Mouse (Mus musculus) left cerebral cortex, adult 8-10 months (tissue): ENCODE results near the gene Adam33. TPM values are rescaled to one million over a fixed set of nuclear protein-coding genes. Genes with fewer than 3 reads are reported as not detected.
"Not testable (repeated sequence)": the region's sequence is repeated elsewhere in the genome, so short reads cannot be mapped to it uniquely, and the experiment has no call there.

Source experiments
- DNase-seq, 2 experiments: peaks; one replicate each; pipeline ENCODE4 v3.0.0; 2022; ENCODE audit warnings: low spot score in 2 of 2
- total RNA-seq, 4 experiments: library from RNA; stranded (reverse); gene quantifications; 2 replicates each; pipeline ENCODE4 v1.2.4; 2022

Adam33 gene
- total RNA-seq, 4 experiments from 2014 or later: 7.0 to 9.8 (median 9.0) TPM

DNA sequence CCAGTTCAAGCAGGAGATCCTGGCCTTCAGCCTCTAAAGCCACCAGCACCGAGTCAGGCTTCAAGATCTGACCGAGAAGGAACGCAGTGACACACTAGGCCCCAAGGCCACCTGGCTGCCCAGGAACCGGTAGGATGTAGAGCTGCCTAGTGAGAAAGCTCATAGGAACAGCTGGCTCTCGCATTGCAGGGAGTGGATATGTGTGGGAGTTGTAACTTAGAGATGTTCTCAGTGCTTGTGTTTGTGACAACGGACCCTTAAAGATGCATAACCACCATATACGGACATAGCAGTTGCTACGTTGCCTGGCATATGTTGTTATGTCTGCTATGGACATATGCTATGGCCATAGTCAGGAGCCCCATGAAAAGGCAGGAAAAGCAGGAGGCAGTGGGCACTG, 4.9 kb downstream of the Adam33 start:
- peak in 1 of 2 experiments; percentile 41 for DNase-seq

DNA sequence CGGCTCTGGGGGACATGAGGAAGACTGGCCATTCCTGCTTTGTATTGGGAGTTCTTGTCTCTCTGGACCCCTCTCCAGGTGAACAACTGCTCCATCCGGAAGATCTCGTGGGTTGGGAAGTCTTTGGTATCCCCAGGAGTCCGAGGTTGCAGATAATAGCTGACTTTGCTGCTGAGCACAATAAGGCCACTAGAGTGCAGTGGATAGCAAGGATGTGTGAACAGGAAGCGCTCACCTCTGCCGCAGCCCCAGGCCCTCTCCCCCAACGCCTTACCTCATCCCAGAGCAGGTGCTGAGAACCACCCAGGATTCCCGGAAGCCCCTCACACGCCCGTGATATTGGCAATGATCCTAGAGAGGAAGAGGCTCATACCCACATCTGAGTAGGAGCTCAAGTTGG, 7.4 kb downstream of the Adam33 start:
- DNase-seq: no peak

DNA sequence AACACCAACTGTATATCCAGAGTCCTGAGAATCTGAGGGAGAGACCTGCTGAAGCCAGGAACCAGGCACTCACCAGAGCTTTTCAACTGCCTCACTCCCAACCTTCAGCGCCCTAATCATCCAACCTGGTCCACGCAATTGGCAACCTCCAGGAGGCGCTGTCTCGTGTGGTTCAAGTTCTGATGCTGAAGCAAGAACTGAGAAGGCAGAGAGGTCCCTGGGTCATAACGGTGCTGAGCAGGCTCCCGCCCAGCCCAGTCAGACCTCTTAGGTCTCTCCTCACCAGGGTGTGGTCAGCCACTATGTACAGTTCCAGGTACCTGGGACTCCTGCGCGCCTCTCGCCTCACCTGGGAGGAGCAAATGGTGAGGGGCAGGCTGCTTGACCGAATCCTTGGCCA, 8.0 kb downstream of the Adam33 start:
- no peak for DNase-seq

DNA sequence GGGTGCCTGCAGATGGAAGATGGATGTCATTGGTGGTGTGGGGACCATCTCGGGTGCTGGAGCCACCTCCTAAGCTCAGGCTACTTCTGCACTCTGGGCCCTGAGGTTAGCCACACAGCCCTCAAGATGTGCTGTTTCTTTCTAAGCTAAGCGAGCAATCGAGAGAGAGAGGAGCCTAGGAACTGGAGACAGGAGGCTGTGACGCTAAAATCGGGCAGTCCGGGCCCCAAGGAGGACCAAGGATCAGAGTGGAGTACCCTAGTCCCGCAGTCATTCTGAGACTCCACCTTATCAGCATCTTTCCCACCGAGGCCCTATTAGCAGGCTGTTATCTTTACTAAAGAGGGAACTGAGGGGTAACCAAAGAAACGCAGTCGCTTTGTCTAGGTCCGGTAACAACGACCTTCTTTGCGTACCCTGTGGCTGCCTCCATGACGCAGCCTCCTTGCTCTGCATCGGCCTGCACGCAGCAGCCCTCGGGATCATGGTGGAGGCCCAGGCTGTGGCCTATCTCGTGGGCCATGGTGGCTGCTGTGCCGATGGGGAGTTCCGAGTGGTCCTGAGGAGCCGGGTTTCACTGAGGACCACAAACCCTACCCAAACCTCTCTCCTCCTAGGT, 8.9 kb downstream of the Adam33 start:
- no peak for DNase-seq

DNA sequence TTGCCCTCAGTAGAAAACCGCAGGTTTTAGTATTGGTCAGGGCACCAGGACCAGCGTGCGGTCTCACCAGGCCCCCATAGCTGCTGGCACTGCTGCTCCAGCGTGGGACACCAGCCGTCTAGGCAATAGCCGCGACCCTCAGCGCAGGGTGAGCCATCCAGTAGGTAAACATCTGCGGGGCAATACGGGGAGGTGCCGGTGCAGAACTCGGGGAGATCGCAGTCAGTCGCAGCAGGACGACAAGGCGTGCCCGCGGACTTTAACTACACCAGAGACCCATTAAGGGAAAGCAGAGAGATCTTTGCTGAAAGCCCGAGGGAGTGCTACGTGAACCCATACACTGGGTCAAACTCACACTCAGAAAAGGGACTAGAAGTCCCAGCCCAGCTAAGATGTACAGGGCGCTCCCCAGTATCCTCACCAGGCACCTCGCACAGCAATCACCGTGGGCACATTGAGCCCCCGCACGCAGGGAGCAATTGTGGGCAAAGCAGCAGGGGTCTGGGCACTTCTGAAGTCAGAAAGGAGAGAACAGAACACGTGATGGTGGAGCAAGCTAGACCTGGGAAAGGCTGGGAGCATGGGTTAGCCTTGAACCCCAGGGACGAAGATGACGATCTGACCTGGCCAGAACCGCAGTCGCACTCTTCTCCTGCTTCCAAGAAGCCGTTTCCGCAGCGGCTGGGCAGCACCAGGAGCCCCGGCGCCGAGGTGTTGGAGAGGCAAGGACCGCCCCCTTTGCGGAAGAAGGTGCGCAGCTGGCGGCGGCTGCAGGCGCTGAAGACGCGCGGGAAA, 9.6 kb downstream of the Adam33 start:
- no peak for DNase-seq

DNA sequence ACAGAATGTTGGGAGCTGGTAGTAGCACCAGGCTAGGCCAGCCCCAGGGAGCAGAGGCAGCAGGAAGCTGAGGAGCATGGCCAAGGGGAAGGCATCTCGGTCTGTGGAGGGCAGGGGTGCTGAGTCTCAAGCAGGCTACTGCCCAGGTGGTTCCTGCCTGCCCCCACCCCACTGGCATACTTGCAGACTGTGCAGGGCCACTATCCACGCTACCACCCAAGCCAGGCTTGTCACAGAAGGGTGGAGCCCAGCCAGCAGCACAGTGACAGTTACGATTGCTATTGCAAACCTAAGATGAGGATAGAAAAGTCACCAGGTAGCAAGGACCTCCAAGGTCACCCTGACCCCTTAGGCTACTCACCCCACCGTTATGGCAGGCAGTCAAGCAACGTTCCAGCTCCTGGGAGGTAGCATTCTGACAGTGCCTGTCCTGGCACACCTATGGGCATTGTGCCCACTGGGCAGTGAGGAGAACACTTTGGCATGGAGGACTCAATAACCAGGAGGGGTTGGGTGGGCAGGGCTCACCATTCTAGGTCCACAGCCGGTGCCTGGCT, 10.7 kb downstream of the Adam33 start:
- no peak for DNase-seq

DNA sequence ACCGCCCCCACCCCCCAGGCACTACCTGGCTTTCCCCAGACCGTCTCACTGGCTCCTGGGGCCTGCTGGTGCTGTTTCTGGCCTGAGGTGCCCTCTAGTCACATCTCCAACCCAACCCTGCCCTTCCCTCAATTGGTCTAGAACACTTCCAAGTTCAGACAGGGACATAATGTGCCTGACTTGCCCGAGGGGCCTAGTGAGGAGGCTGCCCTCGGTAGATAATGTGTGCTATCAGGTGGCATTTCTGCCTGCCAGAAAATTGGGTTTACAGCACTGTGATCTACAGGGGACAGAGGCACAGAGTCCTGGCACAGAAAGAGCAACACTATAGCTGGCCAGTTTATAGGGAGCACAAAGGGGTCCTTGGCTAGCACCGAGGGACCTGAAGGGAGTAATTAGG, 11.6 kb downstream of the Adam33 start:
- DNase-seq: no peak

DNA sequence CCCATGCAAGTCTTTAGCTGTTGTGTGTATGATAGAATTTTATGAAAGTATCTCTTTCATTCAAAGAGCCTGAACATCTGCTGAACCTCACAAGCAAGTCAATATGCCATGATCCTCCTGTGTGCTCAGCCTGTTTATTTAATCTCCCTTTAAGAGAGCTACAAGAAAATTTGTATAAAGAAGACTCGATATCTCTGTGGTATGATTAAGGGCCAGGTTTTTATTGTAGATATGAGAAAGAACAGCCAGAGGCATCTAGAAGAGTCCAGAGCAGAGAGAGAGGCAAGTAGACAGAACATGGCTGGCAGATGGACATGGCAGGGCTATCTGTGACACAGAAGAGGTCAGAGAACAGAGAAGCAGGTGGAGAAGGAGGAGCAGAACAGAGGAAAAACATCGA, 17.6 kb downstream of the Adam33 start:
- DNase-seq: no peak

DNA sequence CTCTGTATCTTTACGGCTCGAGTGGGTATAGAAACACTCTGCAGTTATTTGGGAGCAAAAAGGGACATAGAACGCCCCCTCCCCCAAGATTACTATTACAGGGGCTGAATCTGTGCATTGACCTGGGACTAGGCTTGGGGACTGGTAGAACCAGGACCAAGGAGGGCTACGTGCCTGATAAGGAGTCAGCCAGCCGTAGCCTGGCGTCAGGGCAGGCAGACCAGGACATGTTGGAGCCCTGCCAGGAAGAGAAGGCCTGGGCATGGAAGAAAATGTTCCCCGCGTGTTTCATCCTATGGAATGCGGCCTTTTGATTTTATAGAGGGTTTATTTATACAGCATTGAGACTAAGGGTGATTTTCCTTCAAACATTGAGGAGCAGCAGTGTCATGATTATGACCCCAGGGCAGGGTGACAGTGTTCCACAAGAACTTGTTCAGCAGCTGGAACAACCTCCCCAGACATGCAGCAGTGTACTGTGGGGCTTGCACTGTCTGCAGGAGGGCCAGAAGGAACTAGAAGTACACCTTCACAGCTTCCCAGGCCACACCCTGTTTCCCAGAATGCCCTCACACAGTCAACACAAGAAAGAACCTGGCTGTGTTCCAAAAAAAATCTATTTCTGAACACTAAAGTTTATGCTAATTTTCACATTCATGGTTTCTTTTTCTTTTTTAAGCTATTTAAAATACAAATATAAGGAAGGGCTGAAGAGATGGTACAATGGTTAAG, 18.5 kb downstream of the Adam33 start:
- DNase-seq: no peak

DNA sequence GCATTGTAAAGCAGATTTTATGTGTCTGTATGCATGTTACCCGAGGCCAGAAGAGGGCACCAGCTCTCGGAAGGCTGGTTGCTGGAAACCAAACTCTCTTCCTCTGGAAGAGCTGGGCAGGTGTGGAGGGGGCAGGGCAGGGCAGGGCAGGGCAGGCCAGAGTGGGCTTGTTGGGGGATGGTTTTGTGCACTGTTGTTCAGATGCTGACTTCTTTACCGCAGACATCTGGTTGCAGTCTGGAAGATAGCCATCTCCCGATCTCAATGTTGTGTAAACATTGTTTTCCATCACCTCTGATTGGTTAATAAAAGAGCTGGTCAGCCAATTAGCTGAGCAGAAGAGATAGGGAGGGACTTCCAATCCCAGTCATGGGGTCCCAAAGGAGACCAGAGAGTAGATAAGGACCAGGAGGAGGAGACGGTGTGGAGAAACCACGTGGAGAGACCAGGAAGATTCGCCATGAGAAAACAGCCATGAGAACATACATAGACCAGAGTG, 19.2 kb downstream of the Adam33 start:
- no peak for DNase-seq

DNA sequence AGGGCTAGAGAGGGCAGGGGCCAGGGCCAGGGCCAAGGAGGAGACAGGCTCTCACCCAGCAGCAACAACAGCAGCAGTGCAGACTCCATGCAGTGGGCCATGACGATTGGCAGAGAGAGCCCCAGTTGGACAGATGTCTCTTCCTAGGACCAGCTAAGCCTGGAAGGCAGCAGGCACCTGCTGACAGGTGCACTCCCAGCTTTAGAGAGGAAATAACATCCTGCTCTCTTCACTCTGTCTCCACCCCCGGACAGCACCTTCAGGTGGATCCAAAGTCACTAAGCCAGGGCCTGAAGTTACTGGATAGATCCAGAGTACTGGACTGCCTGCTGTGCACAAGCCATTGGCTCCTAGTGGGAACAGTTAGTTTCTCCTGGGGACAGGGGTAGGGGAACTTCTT, 20.6 kb downstream of the Adam33 start, which contains the start of gene Gfra4:
Gfra4 (minus strand) TSS at position 101 of the 400 bp plus-strand sequence.
- no peak for DNase-seq

DNA sequence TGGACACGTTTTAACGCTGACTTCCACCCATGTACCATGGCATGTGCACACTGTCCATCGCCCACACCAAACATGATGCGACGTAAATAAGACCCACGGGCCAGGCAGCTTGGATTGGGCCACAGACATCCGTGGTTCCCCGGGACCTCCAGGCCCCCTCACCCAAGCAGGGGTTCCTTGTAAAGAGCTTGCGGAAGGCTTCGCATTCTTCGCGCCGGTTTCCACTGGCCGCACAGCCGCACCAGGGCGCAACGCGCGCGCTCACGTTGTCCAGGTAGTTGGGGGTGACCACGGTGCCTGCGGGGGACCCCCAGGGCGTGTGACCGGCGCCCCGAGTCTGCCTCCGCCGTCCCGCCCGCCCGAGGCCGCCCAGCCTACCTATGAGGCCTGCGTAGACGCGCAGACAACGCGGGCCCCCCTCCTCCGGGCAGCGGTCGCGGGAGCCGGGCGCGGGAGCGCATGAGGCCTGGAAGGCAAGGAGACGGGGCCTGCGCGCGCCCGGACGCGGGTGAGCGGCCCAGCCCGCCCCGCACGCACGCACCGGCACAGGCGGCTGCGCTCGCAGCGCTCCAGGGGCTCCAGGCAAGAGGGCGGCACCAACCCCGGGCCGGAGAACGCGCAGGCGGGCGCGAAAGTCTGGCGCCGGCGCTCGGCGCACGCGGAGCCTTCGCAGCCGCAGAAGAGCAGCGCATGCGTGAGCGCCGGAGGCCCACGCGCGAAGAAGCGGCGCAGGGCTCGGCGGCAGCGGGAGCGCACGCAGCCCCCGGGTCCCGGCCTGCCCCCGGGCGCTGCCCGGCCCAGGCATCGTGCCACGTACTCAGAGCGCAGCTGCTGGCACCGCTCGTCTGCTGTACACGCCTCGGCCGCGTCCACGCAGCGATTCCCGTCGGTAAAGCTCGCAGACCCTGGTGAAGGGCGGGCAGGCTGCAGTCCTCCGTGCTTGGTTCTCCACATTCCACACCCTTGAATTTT, 22.5 kb downstream of the Adam33 start:
- peak; percentile 67 to 85 for DNase-seq

DNA sequence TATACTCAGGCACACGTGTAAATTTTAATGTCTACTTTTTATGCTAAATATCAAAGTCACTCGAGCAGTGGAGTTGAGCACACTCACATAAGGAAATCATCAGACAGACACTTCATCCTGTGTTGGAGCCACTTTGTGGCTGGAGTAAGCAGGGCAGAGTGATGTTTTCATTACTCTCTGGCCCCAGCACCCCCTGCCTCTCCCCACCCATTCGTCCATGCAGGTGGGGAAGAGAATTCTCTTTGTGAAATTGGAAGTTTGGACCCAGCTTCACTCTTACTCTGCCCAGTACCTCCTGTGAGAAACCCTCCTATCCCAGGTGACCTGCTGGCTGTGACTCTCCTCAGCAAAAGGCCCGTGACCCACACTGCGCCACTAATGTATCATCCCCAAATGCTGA, 24.9 kb downstream of the Adam33 start:
- DNase-seq: no peak

DNA sequence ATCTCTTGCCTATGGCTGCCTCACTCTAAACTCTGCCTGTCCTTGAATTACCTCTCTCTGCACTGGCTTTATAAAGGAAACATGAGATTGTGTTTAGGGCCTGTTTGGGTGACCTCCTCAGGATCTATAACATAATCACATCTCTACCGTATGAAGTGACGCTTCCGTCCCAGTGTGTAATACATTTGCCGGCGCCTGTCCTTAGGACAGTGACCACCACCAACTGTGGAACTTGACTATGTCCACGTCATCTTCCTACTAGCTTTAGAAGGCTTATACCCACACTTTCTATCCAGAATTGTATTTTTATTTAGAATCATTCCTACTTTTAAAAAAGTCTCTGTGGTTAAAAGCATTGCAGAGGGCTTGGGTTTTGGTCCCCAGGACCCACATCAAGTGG, 25.4 kb downstream of the Adam33 start:
- DNase-seq: no peak

DNA sequence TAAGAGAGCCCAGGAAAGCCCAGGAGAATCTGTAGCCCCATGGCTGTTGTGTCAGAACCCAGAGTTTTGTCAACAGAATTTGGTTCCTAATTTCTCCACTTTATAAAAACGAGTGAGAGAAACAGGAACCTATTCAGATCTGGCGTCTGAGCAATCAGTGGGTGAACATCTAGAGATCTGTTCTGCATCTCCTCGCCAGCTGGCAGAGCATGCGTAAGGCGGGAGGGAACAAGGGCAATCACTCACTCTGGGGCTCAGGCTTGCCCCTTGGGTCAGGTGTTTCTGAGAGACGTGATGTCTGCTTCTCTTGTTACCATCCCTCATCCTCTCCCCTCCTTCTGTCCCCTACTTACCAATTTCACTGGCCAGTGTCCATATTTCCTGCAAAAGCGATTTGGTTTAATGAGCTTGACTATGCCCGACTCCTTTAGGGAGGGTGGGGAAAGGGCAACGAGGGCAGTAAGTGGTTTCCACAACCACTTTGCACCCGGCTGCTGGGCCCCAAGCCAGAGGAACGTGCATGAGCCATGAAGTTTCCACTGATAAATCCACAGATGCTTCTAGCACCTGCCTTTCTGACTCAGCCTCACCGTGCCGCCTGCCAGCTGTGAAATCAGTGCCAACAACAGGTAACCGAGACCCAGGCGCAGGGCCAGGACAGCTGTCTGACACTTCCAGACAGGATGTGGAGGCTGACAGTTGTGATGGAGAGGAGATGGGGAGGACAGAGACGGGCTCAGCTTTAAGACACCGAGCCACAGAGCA, 26.2 kb downstream of the Adam33 start:
- DNase-seq: peak in 1 of 2 experiments; percentile 57

DNA sequence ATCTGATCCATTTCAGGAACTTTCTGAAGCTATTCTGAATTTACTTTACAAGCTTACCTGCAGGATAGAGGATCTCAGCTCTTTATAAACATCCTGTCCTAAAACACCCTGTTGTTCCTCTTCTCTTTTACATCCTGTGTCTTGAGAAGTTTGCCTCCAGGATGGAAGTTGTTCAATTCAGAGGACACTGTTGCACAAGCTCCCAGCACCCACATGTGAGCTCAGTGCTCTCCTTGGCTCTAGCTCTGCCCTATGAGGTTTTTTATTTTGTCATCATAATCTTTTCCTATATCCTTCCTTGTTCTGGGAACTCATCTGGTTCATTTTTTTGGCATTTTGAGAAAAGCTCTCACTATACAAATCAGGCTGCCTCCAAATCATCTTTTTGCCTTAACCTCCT, 26.9 kb downstream of the Adam33 start:
- DNase-seq: no peak

DNA sequence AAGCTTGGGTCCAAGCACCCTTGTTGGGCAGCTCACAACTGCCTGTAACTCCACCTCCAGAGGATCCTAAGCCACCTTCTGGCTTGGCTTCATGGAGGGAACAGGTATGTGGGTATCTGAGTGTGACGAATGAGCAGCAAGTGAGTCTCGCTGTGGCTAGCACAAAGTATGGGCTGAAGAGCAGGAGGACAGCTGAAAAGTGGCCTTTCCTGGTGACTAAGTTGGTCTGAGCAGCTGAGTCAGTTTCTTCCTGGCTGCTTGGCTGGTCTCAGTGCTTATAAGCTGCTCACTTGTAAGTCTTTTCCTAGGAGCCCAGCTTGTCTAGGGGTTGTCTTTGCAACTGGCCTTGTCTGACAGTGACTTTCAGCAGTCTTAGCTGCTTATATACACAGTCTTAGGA, 27.3 kb downstream of the Adam33 start:
- DNase-seq: no peak

DNA sequence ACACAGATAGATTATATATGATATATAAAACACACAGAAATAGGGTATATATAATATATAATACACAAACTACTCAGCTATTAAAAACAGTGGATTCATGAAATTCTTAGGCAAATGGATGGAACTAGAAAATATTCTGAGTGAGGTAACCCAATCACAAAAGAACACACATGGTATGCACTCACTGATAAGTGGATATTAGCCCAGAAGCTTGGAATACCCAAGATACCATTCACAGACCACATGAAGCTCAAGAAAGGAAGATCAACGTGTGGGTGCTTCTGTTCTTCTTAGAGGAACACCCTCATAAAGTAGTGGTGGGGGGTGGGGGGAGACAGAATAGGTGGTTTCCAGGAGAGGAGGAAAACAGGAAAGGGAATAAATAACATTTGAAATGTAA, 32.2 kb downstream of the Adam33 start:
- DNase-seq: not testable (repeated sequence)

DNA sequence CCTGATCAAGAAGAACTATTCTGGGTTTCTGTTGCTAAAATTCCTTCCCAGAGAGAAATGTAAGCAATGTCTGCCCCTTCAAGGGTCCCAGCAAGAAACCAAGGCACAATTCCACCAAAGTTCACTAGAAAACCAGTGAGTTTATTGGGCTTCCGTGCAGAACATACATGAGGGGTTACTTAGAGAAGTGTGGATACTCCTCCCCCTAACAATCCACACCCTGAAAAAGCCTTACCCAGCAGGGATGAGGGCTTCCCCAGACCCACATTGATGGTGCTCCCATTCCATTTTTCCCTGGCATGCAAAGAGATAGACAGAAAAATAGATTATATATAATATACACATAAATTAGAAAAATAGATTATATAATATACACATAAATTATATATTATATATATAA, 32.6 kb downstream of the Adam33 start:
- no peak for DNase-seq

DNA sequence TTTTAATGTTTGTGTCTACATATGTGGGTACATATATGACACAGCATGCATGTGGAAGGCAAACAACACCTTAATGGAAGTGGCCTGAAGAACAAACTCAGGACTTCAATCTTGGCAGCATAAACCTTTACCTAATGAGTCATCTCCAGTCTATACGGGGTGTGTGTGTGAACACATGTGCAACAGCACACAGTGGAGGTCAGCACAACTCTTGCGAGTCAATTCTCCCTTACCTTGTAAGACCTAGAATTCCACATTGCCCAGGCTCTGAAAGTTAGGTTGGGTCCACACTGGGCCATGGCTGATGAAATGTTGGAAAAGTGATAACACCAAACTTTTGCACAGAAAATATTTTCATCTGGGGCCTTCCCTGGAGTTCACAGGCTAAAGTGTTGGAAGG, 33.1 kb downstream of the Adam33 start:
- no peak for DNase-seq
